Mouse (Mus musculus): ENCODE measurements at regions not wholly inside any gene's neighbourhood (a gene's known extent, or its start where the extent isn't known, plus 50 kb on each side); places are given as distances from the start of the nearest gene placed in this dataset.

- no peak overlapping the region for H3K4me3 ChIP-seq (ENCODE audit: control insufficient read depth in 1 of 2, insufficient read depth in 1 of 2, low read depth in 2 of 2, low read length in 2 of 2)
- H3K9ac ChIP-seq (ENCODE audit: control insufficient read depth, low read depth, low read length, poor library complexity, severe bottlenecking) = no peak overlapping the region
- H3K27me3 ChIP-seq (ENCODE audit: control insufficient read depth in 1 of 2, insufficient read depth in 2 of 2, low read length in 2 of 2) = no peaks in the 10 kb centered on the region
- H3K4me1 ChIP-seq (ENCODE audit: control insufficient read depth in 1 of 2, insufficient read depth in 2 of 2, low read length in 2 of 2) = no peaks in the 10 kb centered on the region
- TF ChIP-seq SIN3A (IDR thresholded peaks at IDR 0.05; ENCODE audit: low read length) = no peak
- no peak for TF ChIP-seq EP300 (IDR thresholded peaks at IDR 0.05; ENCODE audit: low read depth in 1 of 2, low read length in 2 of 2)
- no peak for TF ChIP-seq SMC3 (IDR thresholded peaks at IDR 0.05; ENCODE audit: low read depth, low read length)
- TF ChIP-seq POLR2AphosphoS2 (IDR thresholded peaks at IDR 0.05; ENCODE audit: low read length) = no peak
- no peak for TF ChIP-seq ELF1 (IDR thresholded peaks at IDR 0.05; ENCODE audit: low read depth, low read length)
- no peak for TF ChIP-seq MYB (IDR thresholded peaks at IDR 0.05; ENCODE audit: low read depth, low read length)
- no peak for TF ChIP-seq BHLHE40 (IDR thresholded peaks at IDR 0.05; ENCODE audit: borderline replicate concordance, low read depth, low read length)
- no peak for TF ChIP-seq GABPA (IDR thresholded peaks at IDR 0.05; ENCODE audit: low read depth, low read length)
- no peak for TF ChIP-seq TBP (IDR thresholded peaks at IDR 0.05; ENCODE audit: low read depth, low read length)
- TF ChIP-seq ZKSCAN1 (IDR thresholded peaks at IDR 0.05; ENCODE audit: low read depth, low read length) = no peak
- TF ChIP-seq POLR2A (IDR thresholded peaks at IDR 0.05; ENCODE audit: control insufficient read depth in 1 of 2, insufficient read depth in 1 of 2, low read depth in 1 of 2, low read length in 2 of 2, poor library complexity in 1 of 2) = no peak
- no peak for TF ChIP-seq TAL1 (IDR thresholded peaks at IDR 0.05; ENCODE audit: low read length)
- no peak for TF ChIP-seq MXI1 (IDR thresholded peaks at IDR 0.05; ENCODE audit: low read depth, low read length)
- TF ChIP-seq ZC3H11A (IDR thresholded peaks at IDR 0.05; ENCODE audit: low read depth, low read length) = no peak
- no peak for TF ChIP-seq CHD2 (IDR thresholded peaks at IDR 0.05; ENCODE audit: low read length)
- TF ChIP-seq RCOR1 (IDR thresholded peaks at IDR 0.05; ENCODE audit: low read depth, low read length) = no peak
- TF ChIP-seq RAD21 (IDR thresholded peaks at IDR 0.05; ENCODE audit: low read depth, low read length) = no peak
- H3K27ac ChIP-seq (ENCODE audit: control insufficient read depth, low read depth, low read length) = no peak overlapping the region
- no peak for DNase-seq (ENCODE audit: low read depth, low spot score)
- H3K79me2 ChIP-seq (ENCODE audit: control insufficient read depth, insufficient read depth, low read length, poor library complexity) = no peaks in the 10 kb centered on the region
- no peaks in the 10 kb centered on the region for H3K9me3 ChIP-seq (replicated peaks; ENCODE audit: insufficient read depth, low read length)
- no peaks in the 10 kb centered on the region for H3K36me3 ChIP-seq (ENCODE audit: control insufficient read depth in 1 of 2, insufficient read depth in 2 of 2, low read length in 2 of 2)
Observed at GRCm38 (mm10) chr5:53401093-53401492, 64.9 kb upstream of the Rbpj start.

GRCm38 (mm10) chr5:53402022-53402421, 63.9 kb upstream of the Rbpj start:
- H3K27ac ChIP-seq (ENCODE audit: control insufficient read depth, low read depth, low read length) = no peak overlapping the region
- no peaks in the 10 kb centered on the region for H3K4me1 ChIP-seq (ENCODE audit: control insufficient read depth in 1 of 2, insufficient read depth in 2 of 2, low read length in 2 of 2)
- H3K4me3 ChIP-seq (ENCODE audit: control insufficient read depth in 1 of 2, insufficient read depth in 1 of 2, low read depth in 2 of 2, low read length in 2 of 2) = no peak overlapping the region
- H3K9me3 ChIP-seq (replicated peaks; ENCODE audit: insufficient read depth, low read length) = no peaks in the 10 kb centered on the region
- no peak for DNase-seq (ENCODE audit: low read depth, low spot score)
- no peaks in the 10 kb centered on the region for H3K27me3 ChIP-seq (ENCODE audit: control insufficient read depth in 1 of 2, insufficient read depth in 2 of 2, low read length in 2 of 2)
- no peaks in the 10 kb centered on the region for H3K36me3 ChIP-seq (ENCODE audit: control insufficient read depth in 1 of 2, insufficient read depth in 2 of 2, low read length in 2 of 2)
- TF ChIP-seq ELF1 (IDR thresholded peaks at IDR 0.05; ENCODE audit: low read depth, low read length) = no peak
- no peak for TF ChIP-seq CHD1 (IDR thresholded peaks at IDR 0.05; ENCODE audit: low read depth, low read length)
- no peak for TF ChIP-seq POLR2A (IDR thresholded peaks at IDR 0.05; ENCODE audit: control insufficient read depth in 1 of 2, insufficient read depth in 1 of 2, low read depth in 1 of 2, low read length in 2 of 2, poor library complexity in 1 of 2)
- TF ChIP-seq GABPA (IDR thresholded peaks at IDR 0.05; ENCODE audit: low read depth, low read length) = no peak
- no peak for TF ChIP-seq HCFC1 (IDR thresholded peaks at IDR 0.05; ENCODE audit: low read depth, low read length)
- TF ChIP-seq NELFE (IDR thresholded peaks at IDR 0.05; ENCODE audit: low read depth, low read length) = no peak
- TF ChIP-seq MYC (IDR thresholded peaks at IDR 0.05; ENCODE audit: low read depth, low read length) = no peak
- no peak for TF ChIP-seq SIN3A (IDR thresholded peaks at IDR 0.05; ENCODE audit: low read length)
- TF ChIP-seq JUND (IDR thresholded peaks at IDR 0.05; ENCODE audit: low read depth, low read length) = no peak
- TF ChIP-seq ZKSCAN1 (IDR thresholded peaks at IDR 0.05; ENCODE audit: low read depth, low read length) = no peak
- TF ChIP-seq TCF12 (IDR thresholded peaks at IDR 0.05; ENCODE audit: low read depth, low read length) = no peak
- no peak for TF ChIP-seq MAFK (IDR thresholded peaks at IDR 0.05; ENCODE audit: borderline replicate concordance, low read depth, low read length)
- no peak for TF ChIP-seq MAZ (IDR thresholded peaks at IDR 0.05; ENCODE audit: low read depth, low read length)
- no peak for TF ChIP-seq POLR2AphosphoS2 (IDR thresholded peaks at IDR 0.05; ENCODE audit: low read length)
- no peaks in the 10 kb centered on the region for H3K79me2 ChIP-seq (ENCODE audit: control insufficient read depth, insufficient read depth, low read length, poor library complexity)
- H3K9ac ChIP-seq (ENCODE audit: control insufficient read depth, low read depth, low read length, poor library complexity, severe bottlenecking) = no peak overlapping the region

Data from MEL (cell line).